Mouse (Mus musculus) gastrocnemius, postnatal 14 days (tissue): ENCODE results near the gene Srsf1. TPM values are rescaled to one million over a fixed set of nuclear protein-coding genes. Genes with fewer than 3 reads are reported as not detected.

ENCODE experiments used
- DNase-seq: peaks from one replicate; pipeline ENCODE4 v3.0.0; 2021; ENCODE audit warnings: mixed read lengths
- intact Hi-C: fragments of 180-260 bp; cut with DNase I; formaldehyde crosslinking; loops from one replicate; pipeline ENCODE4 v1.15.1; 2025; ENCODE audit warnings: low total_unique reads
- total RNA-seq, 2 experiments: library from RNA; stranded (reverse); gene quantifications; 2 replicates each; pipeline ENCODE4 v1.2.3; 2021

The Srsf1 gene
- total RNA-seq, 2 experiments from 2014 or later: 58.0 to 76.3 TPM

GRCm38 (mm10) chr11:88099599-88100023 lies 52.4 kb downstream of the Srsf1 start:
- peak; percentile 88 for DNase-seq
- intact Hi-C loops: no loop called here

DNA sequence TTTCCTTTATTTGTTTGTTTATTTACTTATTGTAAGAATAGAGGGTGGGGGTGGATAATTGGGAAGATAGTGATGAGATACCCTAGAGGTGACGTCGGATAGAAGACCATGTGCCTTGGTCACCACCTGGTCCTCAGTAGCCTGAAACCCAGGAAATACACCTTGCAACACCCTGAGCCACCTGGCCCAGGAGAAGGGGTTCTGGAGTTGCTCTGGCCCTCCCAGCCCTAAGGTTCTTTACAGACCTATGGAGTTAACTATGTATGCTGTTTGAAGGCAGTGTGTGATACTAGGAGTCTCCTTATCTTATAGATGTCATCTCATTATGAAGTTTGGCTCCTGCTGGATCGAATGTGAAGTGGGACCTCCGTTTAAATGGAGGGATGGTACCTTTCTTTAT lies 53.0 kb downstream of the Srsf1 start:
- intact Hi-C loops: no loop called here
- no peak for DNase-seq

Other genes starting within 250 kb of the Srsf1 start
- not detected for gene Lpo, start 219.1 kb upstream of the Srsf1 start, total RNA-seq
- 1 to 10 TPM; 1.9 to 2.3 TPM for gene Mks1, start 194.2 kb upstream of the Srsf1 start, total RNA-seq
- not detected for gene Epx, start 171.8 kb upstream of the Srsf1 start, total RNA-seq
- not detected for gene Olfr462, start 155.1 kb upstream of the Srsf1 start, total RNA-seq
- gene Olfr463, start 150.0 kb upstream of the Srsf1 start, total RNA-seq: not detected
- not detected for gene Olfr464, start 126.4 kb upstream of the Srsf1 start, total RNA-seq
- 100 to 1,000 TPM; 134 to 138 TPM for gene Dynll2, start 59.8 kb upstream of the Srsf1 start, total RNA-seq
- gene Vezf1, start 20.9 kb downstream of the Srsf1 start, total RNA-seq: 10 to 100 TPM; 39.2 to 43.5 TPM
- 10 to 100 TPM; 48.5 to 50.0 TPM for gene Cuedc1, start 50.7 kb downstream of the Srsf1 start, total RNA-seq
- gene Mrps23, start 157.0 kb downstream of the Srsf1 start, total RNA-seq: 100 to 1,000 TPM; 127 to 132 TPM
- gene Ccdc182, start 246.7 kb downstream of the Srsf1 start, total RNA-seq: not detected